Mouse (Mus musculus) lung, adult 2 months (tissue): ENCODE data around the gene Myo1g.

Experiments used
- CTCF ChIP-seq: fragments of 200-500 bp; IDR thresholded peaks from 2 replicates; pipeline ENCODE4 v1.5.1; 2011; ENCODE audit warnings: mild to moderate bottlenecking, low read length, control low read depth; ENCODE audit not compliant: insufficient read depth
- POLR2A ChIP-seq: fragments of 200-500 bp; IDR thresholded peaks from 2 replicates; pipeline ENCODE4 v1.6.1; 2011; ENCODE audit warnings: low read depth, mild to moderate bottlenecking, control low read depth, low read length, borderline replicate concordance; ENCODE audit errors: extremely low read depth

GRCm38 (mm10) chr11:6474381-6474780 is 46.4 kb downstream of the Myo1g start:
- TF ChIP-seq POLR2A, result no peak
- TF ChIP-seq CTCF, result no peak
